Mouse (Mus musculus) adrenal gland, adult 18-20 months (tissue): ENCODE measurements at regions not wholly inside any gene's neighbourhood (a gene's known extent, or its start where the extent isn't known, plus 50 kb on each side); places are given as distances from the start of the nearest gene placed in this dataset.
"Not testable (repeated sequence)": the region's sequence is repeated elsewhere in the genome, so short reads cannot be mapped to it uniquely, and the experiment has no call there.

Experiments used
- DNase-seq, 2 experiments: peaks; one replicate each; pipeline ENCODE4 v3.0.0; 2021 to 2022; ENCODE audit warnings: low spot score in 2 of 2

GRCm38 (mm10) chr1:4570730-4571129 is 237.0 kb upstream of the Gm37988 start:
- no peak for DNase-seq

- peak; percentile 44 to 66 for DNase-seq
These were observed 236.1 kb upstream of the Gm37988 start for GRCm38 (mm10) chr1:4571299-4572202.

GRCm38 (mm10) chr1:4572311-4572710 is 235.4 kb upstream of the Gm37988 start:
- no peak for DNase-seq

- no peak for DNase-seq
These were observed 233.6 kb upstream of the Gm37988 start for GRCm38 (mm10) chr1:4574101-4574500.

- DNase-seq = no peak
These were observed 230.7 kb upstream of the Gm37988 start for GRCm38 (mm10) chr1:4576957-4577356.

GRCm38 (mm10) chr1:4582534-4582933 is 225.2 kb upstream of the Gm37988 start:
- no peak for DNase-seq

- no peak for DNase-seq
These were observed 209.8 kb upstream of the Gm37988 start for GRCm38 (mm10) chr1:4597856-4598255.

GRCm38 (mm10) chr1:4598425-4598824 is 209.3 kb upstream of the Gm37988 start:
- DNase-seq = no peak

- DNase-seq = no peak
These were observed 205.3 kb upstream of the Gm37988 start for GRCm38 (mm10) chr1:4602386-4602785.

GRCm38 (mm10) chr1:4608824-4609223 is 198.9 kb upstream of the Gm37988 start:
- no peak for DNase-seq

- DNase-seq = no peak
These were observed 194.4 kb upstream of the Gm37988 start for GRCm38 (mm10) chr1:4613305-4613704.

- DNase-seq = no peak
These were observed 192.4 kb upstream of the Gm37988 start for GRCm38 (mm10) chr1:4615286-4615685.

GRCm38 (mm10) chr1:4617479-4617878 is 190.2 kb upstream of the Gm37988 start:
- no peak for DNase-seq

- no peak for DNase-seq
These were observed 185.3 kb upstream of the Gm37988 start for GRCm38 (mm10) chr1:4622408-4622807.

- DNase-seq = no peak
These were observed 184.4 kb upstream of the Gm37988 start for GRCm38 (mm10) chr1:4623268-4623667.

GRCm38 (mm10) chr1:4653937-4654336 is 153.8 kb upstream of the Gm37988 start:
- no peak for DNase-seq

- DNase-seq = no peak
These were observed 152.4 kb upstream of the Gm37988 start for GRCm38 (mm10) chr1:4655252-4655651.

- DNase-seq = no peak
These were observed 150.8 kb upstream of the Gm37988 start for GRCm38 (mm10) chr1:4656883-4657282.

- not testable (repeated sequence) for DNase-seq
These were observed 147.6 kb upstream of the Gm37988 start for GRCm38 (mm10) chr1:4660081-4660480.

GRCm38 (mm10) chr1:4660616-4661015 is 147.1 kb upstream of the Gm37988 start:
- not testable (repeated sequence) for DNase-seq

GRCm38 (mm10) chr1:4661761-4662160 is 145.9 kb upstream of the Gm37988 start:
- no peak for DNase-seq

- no peak for DNase-seq
These were observed 138.0 kb upstream of the Gm37988 start for GRCm38 (mm10) chr1:4669732-4670131.
